Mouse (Mus musculus) kidney, adult 9 months (tissue): Measurements from ENCODE around the gene Lyrm2.
A peak's percentile ranks its signal among the peaks of the same experiment; 100 is the strongest.

Source experiments
- DNase-seq: peaks from one replicate; pipeline ENCODE4 v3.0.0; 2022

Lyrm2 gene

DNA sequence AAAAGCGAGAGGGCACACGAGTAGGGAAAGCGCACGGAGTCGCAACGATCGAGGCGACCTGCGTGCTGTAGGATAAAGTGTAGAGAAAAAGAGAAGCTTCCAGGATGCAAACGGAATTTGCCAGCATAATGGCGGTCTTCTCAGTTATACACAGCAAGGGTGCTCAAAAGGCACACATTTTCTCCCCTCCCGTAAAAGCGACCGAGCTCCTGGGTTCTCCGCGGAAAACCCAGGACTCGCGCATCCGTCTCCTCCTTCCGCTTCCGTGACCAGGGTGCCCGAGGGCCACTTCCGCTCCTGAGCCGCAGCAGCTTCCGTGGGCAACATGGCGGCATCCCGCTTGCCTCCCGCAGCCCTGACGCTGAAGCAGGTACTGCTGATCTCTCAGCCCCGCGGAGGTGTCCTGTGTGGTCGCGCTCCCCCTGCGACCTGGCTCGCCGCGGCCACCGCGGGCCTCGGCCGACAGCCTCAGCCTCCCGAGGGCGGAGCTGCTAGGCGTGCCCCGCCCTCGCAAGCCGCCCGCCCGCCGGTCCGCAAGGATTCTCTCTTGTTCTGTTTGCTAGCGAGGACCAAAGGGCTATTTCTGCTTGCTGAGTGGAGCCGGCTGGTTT, at the start of gene Lyrm2:
Lyrm2 (plus strand) TSS at position 288 of the 611 bp plus-strand sequence.
- DNase-seq: peak; percentile 80

DNA sequence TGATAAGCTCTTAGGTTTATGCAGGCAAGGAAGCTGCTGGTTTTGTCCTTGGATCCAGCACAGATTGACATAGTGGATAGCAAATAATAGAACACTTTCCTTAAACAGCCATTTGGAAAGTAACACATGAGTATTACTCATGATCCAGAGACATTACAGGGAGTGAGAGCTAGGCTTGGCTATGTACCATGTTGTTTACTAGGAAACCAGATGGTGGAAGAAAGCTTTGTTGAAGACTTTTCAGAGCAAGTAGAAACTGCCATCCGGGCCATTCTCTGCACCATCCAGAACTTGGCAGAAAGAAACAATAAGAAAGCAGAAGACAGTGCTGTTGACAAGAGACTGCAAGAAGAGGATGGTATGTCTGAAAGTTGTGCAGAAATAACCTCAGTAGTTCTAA, 49.3 kb upstream of the Lyrm2 start:
- no peak for DNase-seq

DNA sequence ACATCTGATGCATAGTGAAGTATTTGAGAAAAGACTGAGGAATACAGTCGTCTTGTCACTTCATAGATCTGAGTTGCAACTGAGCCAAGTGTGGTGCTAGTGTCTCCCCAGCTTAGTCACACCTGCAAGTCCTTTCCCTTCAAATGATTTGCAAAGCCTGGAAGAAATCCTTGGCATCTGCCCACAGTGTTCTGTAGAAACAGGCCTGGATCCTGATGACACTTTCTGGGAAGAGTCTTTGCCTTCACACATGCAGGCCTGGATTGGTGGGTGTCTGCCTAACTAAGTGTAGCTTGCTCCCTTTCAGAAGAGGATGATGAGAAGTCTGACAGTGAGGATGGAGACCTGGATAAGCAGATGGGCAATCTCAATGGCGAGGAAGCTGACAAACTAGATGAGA, 42.6 kb upstream of the Lyrm2 start:
- no peak for DNase-seq

DNA sequence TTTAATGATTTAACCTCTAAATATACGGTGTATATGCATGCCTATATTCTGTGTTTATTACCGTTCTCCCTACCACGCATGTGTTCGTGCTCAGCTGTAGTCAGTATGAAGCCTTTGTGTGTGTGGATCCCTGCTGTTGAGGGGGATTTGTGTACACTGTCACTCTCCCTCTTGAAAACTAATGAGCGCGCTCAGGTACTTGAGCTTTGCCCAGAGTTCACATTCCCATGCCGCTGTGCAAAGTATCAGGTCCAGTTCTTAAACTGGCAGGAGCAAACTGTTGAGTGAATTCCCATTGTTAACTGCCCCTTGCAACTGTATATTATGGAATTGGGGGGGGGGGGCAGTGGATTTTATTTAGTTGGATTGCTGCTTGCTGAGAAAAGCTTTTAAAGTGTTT, 32.6 kb upstream of the Lyrm2 start:
- DNase-seq: peak; percentile 52

DNA sequence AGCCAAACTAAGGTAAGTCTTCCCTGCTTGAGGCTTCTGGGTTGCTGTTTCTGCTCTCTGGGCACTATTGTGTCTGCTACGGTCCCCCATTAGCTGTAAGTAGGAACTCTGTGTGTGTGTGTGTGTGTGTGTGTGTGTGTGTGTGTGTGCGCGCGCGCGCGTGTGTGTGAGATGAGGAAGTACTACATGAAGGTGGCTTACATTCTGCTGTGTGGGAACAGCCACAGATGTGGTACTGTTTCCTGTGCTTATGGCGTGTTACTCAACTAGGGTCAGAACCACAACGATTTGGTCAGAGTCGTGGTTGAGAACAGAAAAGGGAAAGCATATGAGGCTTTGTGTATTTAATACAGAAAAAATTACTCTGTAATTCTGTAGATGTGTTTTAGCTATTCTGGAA, 32.0 kb upstream of the Lyrm2 start:
- no peak for DNase-seq

DNA sequence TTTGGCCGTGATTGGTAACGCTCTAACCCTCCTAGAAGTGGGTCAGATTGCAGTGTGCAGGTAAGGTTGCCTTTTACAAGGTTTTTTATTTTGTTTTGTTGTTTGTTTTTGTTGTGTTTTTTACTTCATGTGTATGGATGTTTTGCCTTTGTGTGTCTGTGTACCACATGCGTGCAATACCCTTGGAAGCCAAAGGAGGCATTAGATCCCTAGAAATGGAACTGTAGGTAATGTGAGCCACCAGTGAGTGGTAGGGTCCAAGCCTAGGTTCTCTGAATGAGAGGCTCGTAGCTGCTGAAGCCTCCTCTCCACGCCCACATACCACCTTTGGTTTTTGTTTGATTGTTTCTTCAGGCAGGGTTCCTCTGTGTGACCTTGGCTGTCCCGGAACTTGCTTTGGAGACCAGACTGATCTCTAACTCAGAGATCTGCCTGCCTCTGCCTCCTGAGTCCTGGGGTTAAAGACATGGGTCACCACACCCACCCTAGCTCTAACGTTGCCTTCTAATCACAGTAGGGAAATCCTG, 29.7 kb upstream of the Lyrm2 start:
- no peak for DNase-seq

DNA sequence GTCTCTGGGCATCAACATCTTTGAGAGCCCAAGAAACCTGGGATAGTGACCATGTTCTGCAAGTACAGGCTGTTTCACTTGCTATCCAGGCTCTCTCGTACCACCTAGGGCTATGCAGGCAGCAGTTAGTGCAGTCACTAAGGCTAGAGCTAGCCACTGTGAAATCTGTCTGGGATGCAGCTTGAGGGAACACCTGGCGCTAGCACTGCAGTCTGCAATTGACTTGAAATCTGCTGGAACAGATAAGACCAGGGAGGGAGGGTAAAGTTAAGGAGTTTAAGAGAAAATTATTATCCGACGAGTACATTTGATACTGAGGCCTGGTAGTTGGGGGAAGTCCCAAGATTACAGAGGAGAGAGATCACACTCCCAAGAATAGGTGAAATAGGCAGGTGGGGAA, 20.1 kb upstream of the Lyrm2 start:
- no peak for DNase-seq

DNA sequence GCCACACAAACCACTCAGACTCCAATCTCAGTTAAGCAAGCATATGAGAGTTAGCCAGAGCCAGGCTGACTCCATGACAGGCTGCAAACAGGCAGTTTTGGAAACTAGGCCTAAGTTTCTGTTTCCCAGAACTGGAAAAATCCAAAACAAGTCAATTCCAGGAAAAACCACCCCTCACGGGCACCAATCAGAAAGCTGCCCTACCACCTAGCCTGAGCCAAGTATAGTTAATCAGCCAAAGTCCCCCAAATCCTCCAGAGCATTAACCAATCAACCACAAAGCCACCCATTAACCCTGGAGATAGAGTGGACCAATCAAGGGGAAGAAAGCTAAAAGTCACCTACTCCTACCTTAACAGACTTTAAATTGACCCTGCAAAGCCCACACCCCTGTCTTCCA, 12.9 kb upstream of the Lyrm2 start:
- no peak for DNase-seq

DNA sequence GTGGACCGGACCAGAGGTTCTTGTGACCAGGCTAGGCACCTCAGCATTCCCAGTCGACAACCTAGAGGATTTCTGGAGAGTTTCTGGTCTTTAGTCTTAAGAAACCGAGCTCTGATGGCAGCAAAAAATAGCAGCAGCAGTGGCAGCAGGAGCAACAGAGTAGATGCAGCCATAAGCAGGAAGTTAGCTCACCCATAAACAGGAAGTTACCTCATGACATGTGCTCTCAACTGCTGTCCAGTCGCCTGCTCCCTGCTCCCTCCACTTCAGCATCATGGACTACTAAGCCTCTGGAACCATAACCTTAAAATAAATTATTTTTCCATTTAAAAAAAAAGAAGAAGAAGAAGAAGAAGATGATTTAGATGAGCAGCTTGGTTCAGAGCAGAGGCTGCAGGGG, 11.0 kb upstream of the Lyrm2 start:
- no peak for DNase-seq

DNA sequence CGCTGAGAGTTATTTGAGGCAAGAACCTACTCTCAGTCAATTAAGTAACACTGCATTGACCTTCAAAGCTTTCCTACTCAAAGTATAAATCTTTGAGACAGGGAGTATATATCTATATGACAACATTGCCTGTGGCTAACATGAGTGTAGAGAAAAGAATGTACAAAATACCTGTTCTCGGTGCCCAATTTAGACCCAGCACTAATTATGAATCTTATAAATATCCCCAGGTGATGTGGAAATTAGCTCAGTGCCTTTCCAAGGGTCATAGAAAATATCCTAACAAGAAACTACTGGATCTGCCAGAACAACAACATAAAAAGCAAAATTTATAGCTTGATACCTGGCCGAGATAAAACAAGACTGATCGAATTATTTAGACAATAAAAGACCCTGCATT, 1.1 kb upstream of the Lyrm2 start:
- DNase-seq: no peak

DNA sequence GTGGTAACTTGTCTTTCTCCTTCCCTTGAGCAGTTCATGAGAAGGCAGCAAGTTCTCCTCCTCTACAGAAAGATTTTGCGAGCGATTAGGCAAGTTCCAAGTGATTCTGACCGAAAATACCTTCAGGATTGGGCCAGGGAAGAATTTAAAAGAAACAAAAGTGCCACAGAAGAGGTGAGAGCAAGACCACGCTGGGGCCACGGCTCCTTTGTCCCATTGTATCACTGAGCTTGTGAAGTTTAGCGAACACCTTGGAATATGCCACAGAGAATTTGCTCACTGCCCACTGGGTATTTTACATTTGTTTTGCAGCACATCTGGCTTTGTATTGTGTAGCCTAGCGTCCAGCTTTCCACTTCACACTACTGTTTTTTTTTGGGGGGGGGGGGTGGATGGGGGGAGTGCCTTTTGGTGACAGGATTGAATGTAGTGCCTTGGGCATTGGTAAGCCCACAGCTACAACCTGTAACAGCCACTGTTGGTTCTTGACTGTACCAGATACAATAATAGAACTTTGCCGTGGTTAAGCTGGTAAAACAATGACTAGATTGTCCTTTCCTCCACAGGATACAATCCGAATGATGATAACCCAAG, 621 bp downstream of the Lyrm2 start:
- peak; percentile 16 for DNase-seq

DNA sequence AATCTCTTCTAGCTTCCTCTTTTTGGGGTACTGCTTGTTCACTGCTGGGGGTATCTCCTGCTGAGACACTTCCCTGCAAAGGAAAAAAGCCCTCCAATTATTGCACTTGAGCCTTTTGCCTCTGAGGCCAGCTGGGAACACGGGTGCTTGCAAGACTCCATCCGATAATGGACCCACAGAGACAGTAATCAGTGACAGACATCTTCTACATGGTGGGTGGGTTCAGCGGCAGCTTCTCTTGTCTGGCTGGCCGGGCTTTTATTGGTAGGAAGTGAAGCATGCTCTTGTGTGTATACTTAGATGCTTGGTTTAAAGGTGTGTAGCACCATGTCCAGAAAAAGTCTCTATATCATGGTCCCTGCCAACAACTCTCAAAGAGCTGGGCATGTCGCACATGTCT, 17.4 kb downstream of the Lyrm2 start:
- no peak for DNase-seq

DNA sequence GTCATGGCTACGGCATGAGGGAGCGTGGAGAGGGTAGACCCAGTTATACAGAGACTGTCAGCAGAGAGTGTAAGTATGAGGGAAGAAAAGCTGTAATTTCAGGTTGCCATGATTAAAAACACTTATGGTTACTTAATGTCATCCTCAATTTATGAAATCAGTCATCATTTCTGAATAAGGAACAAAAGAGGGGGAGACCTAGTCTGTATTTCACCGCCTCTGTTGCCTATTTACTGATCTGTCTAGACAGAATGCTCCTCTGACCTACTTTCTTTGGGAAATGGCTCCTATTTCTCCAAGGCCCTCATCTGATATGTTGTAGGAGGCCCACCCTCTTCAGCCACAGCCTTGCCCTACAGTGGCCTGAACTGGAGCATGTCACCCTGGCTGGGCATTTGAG, 20.6 kb downstream of the Lyrm2 start:
- DNase-seq: no peak

DNA sequence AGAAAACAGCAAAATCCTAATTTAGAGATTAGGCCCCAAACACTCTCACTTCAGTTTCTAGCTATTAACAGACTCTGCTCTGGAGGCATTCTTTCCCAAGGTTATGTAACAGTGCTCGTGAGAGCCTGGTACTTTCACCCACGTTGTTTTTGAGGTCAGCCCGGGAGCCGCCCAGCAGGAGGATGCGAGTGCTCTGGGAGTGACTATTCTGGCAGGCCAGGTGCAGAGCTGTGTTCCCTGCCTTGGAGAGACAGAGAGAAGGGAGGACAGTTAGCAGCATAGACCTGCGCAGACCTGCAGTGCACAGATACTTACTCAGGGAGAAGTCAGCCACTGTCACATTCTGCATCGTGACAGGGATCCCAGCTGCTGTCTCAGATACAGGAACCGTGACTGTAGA, 24.2 kb downstream of the Lyrm2 start:
- peak; percentile 64 for DNase-seq

DNA sequence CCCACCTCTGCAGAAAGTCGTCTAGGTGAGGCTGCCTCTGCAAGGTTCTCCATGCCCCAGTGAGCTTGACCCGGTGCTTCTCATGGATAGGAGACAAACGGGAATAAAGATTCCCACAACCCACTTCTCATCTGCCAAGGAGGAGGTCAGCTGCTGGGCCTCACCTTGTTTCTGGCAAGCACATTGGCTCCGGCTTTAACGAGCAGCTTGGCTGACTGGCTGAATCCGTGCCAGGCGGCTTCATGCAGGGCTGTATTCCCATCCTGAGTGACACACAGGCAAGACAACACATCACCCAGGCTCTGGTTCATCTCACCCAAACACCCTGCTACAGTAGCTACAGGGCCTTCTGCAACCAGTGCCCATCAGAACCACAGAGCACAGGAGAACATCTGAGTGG, 26.9 kb downstream of the Lyrm2 start:
- peak; percentile 26 for DNase-seq

DNA sequence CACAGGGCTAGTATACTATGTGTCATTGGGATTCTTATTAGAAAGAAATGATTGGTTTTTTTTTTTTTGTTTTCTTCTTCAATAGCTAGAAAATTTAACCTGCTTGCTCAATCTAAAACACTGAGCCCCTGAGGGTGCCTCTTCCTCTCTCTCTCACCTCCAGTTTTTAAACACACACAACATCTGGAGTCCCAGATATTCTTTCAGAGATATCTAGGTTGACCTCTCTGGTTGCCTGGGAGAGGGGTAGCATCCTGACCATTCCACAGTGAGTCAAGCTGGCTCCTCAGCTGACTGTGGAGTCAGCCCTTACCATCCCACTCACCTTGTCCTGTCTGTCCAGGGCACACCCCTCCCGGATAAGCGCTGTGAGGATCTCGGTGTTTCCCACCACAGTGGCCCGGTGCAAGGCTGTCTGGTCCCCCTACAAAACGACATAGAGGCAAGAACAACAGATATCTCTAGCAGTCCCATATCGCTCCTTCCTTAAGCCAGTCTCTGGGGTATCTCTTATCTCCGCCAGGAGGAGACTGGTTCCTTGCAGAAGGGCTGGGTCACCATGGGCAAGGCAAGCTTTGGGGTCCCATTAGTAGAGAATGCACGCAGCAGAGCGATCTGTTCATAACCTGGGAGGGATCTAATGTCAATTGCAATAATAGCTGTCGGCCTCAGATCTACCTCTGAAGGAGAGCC, 28.5 kb downstream of the Lyrm2 start:
- DNase-seq: no peak

DNA sequence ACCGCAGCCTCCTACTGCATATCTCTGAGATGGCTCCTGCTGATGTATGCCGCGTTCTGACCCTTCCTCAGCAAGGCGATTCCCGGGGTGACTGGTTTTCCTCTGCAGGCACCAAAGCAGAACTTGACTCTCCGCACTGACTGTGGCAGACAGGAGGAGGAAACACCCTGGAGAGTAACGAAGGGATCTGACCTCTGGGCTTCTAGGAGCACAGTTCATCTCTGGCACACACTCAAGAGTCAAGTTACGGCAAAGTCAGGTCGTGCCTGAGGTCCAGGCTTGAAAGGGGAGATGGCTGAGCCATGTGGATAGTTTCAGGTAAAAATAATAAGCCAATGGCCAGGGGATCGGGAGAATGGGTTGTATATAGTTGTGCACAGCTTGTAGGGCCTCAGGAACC, 29.3 kb downstream of the Lyrm2 start:
- peak; percentile 4 for DNase-seq

DNA sequence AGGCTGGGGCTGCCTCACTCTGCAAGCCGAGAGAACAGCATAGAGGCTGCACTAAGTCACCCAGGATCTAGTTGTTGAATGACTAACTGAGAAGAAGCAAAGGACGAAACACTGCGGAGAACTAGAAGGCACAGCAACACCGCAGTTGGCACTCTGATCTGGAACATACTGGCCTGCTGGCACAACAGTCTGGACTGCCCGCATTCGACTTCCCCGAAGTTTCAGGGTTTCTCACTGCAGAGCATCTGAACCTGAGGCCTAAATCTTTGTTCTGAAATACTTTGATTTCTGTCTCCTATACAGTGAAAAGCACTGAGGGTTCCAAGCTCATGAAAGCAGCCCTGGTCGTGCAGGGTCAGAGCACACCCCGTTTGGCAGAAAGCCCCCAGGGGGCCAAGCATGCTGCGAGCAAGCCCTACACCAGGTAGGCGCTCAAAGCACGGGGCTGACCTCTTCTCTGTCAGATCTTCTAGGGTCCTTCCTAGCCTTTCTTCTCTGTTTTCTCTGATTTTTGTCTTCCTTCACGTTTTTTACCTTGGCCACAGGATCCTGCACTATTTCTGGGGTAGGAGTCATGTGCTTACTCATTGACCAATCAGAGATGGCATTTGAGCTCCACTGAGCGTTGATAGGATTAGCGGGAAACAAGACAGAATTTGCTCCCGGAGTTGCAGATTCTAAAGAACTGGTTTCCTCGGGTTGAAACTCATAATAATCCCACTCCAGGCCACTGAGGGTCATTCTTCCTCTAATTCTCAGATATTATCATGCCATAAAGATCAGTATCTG, 33.6 kb downstream of the Lyrm2 start:
- no peak for DNase-seq

DNA sequence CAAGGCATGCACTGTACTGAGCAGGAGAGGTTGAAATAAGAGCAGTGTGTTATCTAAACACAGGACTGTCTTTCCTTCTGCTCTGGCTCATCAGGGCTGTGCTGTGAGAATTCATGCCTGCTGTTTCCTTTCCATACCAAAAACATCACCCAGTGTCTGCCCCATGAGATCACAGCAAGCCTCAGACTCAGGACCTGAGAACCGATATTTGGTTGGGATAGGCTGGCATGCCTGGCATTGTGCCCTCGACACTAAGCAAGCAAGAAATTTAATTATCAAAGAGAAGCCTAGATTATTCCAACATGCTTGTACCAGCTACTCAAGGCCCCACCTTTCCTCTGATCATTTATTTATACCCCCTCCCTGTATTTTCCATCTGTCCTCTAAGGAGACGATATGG, 34.5 kb downstream of the Lyrm2 start:
- DNase-seq: no peak

DNA sequence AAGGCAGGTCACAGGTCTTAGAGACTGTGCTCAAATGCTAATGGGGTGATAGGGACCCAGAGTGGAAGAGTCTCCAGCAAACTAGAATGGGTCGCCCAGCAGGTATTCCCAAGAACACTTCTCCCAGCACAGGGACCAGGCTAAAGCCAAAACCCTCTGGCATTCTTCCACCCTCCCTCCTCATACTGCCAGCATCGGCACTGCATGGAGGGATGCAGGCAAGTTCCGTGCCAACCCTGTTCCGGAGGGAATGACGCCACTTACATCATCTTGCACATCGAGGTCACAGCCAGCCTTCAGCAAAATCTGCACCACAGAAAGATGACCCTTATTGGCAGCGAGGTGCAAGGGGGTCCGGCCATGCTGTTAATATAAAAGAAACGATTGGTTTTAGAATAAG, 36.0 kb downstream of the Lyrm2 start:
- DNase-seq: no peak

DNA sequence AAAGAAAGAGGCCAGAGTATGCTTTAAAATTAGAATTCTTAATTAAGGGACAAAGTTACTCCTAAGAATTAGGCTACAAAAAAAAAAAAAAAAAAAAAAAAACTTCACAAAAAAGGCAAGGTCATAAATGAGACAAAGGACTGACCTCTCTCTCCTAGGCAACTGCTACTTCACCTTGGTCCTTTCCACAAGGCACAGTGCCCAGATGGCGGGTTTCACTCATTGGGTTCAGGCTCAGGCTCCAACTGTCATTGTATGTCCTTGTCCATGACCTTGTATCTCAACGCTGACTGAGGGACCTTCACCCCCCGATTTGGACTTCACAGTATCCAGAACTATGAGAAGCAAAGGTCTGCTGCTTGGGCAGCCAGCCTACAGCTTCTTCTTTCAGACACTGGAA, 38.3 kb downstream of the Lyrm2 start:
- no peak for DNase-seq
